Mouse (Mus musculus) gastrocnemius, postnatal 25 days (tissue): ENCODE results near the gene Adgrg3. TPM values are rescaled to one million over a fixed set of nuclear protein-coding genes. Genes with fewer than 3 reads are reported as not detected.

Source experiments
- DNase-seq: peaks from one replicate; pipeline ENCODE4 v3.0.0; 2022
- long read RNA-seq, 2 experiments: library from polyadenylated mRNA; stranded (forward); transcript quantifications; one replicate each; pipeline ENCODE4 v2.0.0; 2021
- total RNA-seq, 2 experiments: library from RNA; stranded (reverse); gene quantifications; 1 replicate in 1 of 2; 2 replicates in 1 of 2; pipeline ENCODE4 v1.2.3; 2021

The Adgrg3 gene
- under 1 TPM; 0.41 to 0.86 TPM for total RNA-seq
- long read RNA-seq, experiment 1 = 0 reads
- long read RNA-seq, experiment 2 = 0 reads

GRCm38 (mm10) chr8:95017451-95017850, at the start of gene Adgrg3:
Gene Adgrg3 (plus strand): TSS chr8:95017692.
- no peak for DNase-seq

- no peak for DNase-seq
Observed at GRCm38 (mm10) chr8:94973270-94973669, 44.2 kb upstream of the Adgrg3 start.

GRCm38 (mm10) chr8:94973786-94974185, 43.7 kb upstream of the Adgrg3 start:
- no peak for DNase-seq

GRCm38 (mm10) chr8:94974467-94975165, 42.9 kb upstream of the Adgrg3 start, which contains the start of gene Adgrg1:
Gene Adgrg1 (plus strand): TSS chr8:94974751.
- DNase-seq = no peak

GRCm38 (mm10) chr8:94976651-94977417, 40.7 kb upstream of the Adgrg3 start:
- DNase-seq = no peak

GRCm38 (mm10) chr8:94978131-94978530, 39.4 kb upstream of the Adgrg3 start:
- DNase-seq = no peak

GRCm38 (mm10) chr8:94978593-94979319, 38.7 kb upstream of the Adgrg3 start:
- DNase-seq = no peak

GRCm38 (mm10) chr8:94980176-94980575, 37.3 kb upstream of the Adgrg3 start:
- no peak for DNase-seq

GRCm38 (mm10) chr8:94980976-94981375, 36.5 kb upstream of the Adgrg3 start:
- no peak for DNase-seq

GRCm38 (mm10) chr8:94981848-94982247, 35.6 kb upstream of the Adgrg3 start:
- DNase-seq = peak; percentile 5

- no peak for DNase-seq
Observed at GRCm38 (mm10) chr8:94983146-94983545, 34.3 kb upstream of the Adgrg3 start.

GRCm38 (mm10) chr8:94983881-94984516, 33.5 kb upstream of the Adgrg3 start:
- peak; percentile 60 for DNase-seq

GRCm38 (mm10) chr8:94985023-94985422, 32.5 kb upstream of the Adgrg3 start:
- no peak for DNase-seq

GRCm38 (mm10) chr8:94986676-94987075, 30.8 kb upstream of the Adgrg3 start:
- DNase-seq = no peak

- no peak for DNase-seq
Observed at GRCm38 (mm10) chr8:94987553-94987952, 29.9 kb upstream of the Adgrg3 start.

- DNase-seq = no peak
Observed at GRCm38 (mm10) chr8:94988619-94989018, 28.9 kb upstream of the Adgrg3 start.

- no peak for DNase-seq
Observed at GRCm38 (mm10) chr8:94989711-94990110, 27.8 kb upstream of the Adgrg3 start.

GRCm38 (mm10) chr8:94990598-94991453, 26.7 kb upstream of the Adgrg3 start:
- DNase-seq = no peak

GRCm38 (mm10) chr8:94991454-94991994, 26.0 kb upstream of the Adgrg3 start:
- DNase-seq = no peak

- DNase-seq = no peak
Observed at GRCm38 (mm10) chr8:94992010-94992409, 25.5 kb upstream of the Adgrg3 start.

- DNase-seq = peak; percentile 62
Observed at GRCm38 (mm10) chr8:94992534-94992933, 25.0 kb upstream of the Adgrg3 start.
